Mouse (Mus musculus) megakaryocyte-erythroid progenitor cell, adult 5-6 weeks (primary cell): ENCODE data around the gene Dnah11. TPM values are rescaled to one million over a fixed set of nuclear protein-coding genes. Genes with fewer than 3 reads are reported as not detected.

Experiments
- ATAC-seq: replicated peaks from 2 replicates; pipeline ENCODE4 v1.8.0; 2016; ENCODE audit warnings: mild to moderate bottlenecking, inconsistent platforms; ENCODE audit not compliant: severe bottlenecking, poor library complexity, low FRiP score, low TSS enrichment
- total RNA-seq, 2 experiments: library from RNA; stranded (forward) in 1 of 2; stranded (reverse) in 1 of 2; fragments of 200-1000, 215-1000 nt in 1 of 2; fragments of >200 nt in 1 of 2; fragmentation: Nextera tagmentation in 1 of 2; gene quantifications; 2 replicates each; pipeline ENCODE4 v1.2.3; 2014 to 2017

The Dnah11 gene
- total RNA-seq, 2 experiments from 2014 or later, result 0.28 TPM; not detected in 1

GRCm38 (mm10) chr12:118099694-118100093 lies 99.1 kb downstream of the Dnah11 start:
- ATAC-seq, result no peak

GRCm38 (mm10) chr12:118098257-118098656 lies 100.6 kb downstream of the Dnah11 start:
- ATAC-seq, result no peak

GRCm38 (mm10) chr12:118094946-118095345 lies 103.9 kb downstream of the Dnah11 start:
- no peak for ATAC-seq

- ATAC-seq, result no peak
Measured at GRCm38 (mm10) chr12:118085291-118085690, 113.6 kb downstream of the Dnah11 start.

- ATAC-seq, result no peak
Measured at GRCm38 (mm10) chr12:118084806-118085205, 114.0 kb downstream of the Dnah11 start.

- ATAC-seq, result no peak
Measured at GRCm38 (mm10) chr12:118084134-118084533, 114.7 kb downstream of the Dnah11 start.

- ATAC-seq, result no peak
Measured at GRCm38 (mm10) chr12:118080441-118080840, 118.4 kb downstream of the Dnah11 start.

GRCm38 (mm10) chr12:118078434-118078989 lies 120.3 kb downstream of the Dnah11 start:
- ATAC-seq, result no peak

GRCm38 (mm10) chr12:118076802-118077201 lies 122.0 kb downstream of the Dnah11 start:
- no peak for ATAC-seq

GRCm38 (mm10) chr12:118072181-118072872 lies 126.5 kb downstream of the Dnah11 start:
- no peak for ATAC-seq

GRCm38 (mm10) chr12:118071667-118072066 lies 127.2 kb downstream of the Dnah11 start:
- no peak for ATAC-seq

GRCm38 (mm10) chr12:118068785-118069184 lies 130.1 kb downstream of the Dnah11 start:
- no peak for ATAC-seq

GRCm38 (mm10) chr12:118062343-118062742 lies 136.5 kb downstream of the Dnah11 start:
- no peak for ATAC-seq

- ATAC-seq, result no peak
Measured at GRCm38 (mm10) chr12:118056876-118057275, 142.0 kb downstream of the Dnah11 start.

GRCm38 (mm10) chr12:118045381-118045780 lies 153.5 kb downstream of the Dnah11 start:
- no peak for ATAC-seq

GRCm38 (mm10) chr12:118043130-118043647 lies 155.7 kb downstream of the Dnah11 start:
- ATAC-seq, result 0 out of 2 replicates have a peak, but pooled peaks have one; percentile 37

GRCm38 (mm10) chr12:118042196-118042595 lies 156.6 kb downstream of the Dnah11 start:
- ATAC-seq, result no peak

GRCm38 (mm10) chr12:118034990-118035389 lies 163.9 kb downstream of the Dnah11 start:
- no peak for ATAC-seq

- ATAC-seq, result no peak
Measured at GRCm38 (mm10) chr12:118025771-118026170, 173.1 kb downstream of the Dnah11 start.

GRCm38 (mm10) chr12:118018936-118019335 lies 179.9 kb downstream of the Dnah11 start:
- peak; percentile 53 for ATAC-seq

- peak; percentile 51; the same call in 1 of the 2 replicates for ATAC-seq
Measured at GRCm38 (mm10) chr12:118013872-118014271, 185.0 kb downstream of the Dnah11 start.
